Mouse (Mus musculus): ENCODE data around the gene Kcnb1.

DNA sequence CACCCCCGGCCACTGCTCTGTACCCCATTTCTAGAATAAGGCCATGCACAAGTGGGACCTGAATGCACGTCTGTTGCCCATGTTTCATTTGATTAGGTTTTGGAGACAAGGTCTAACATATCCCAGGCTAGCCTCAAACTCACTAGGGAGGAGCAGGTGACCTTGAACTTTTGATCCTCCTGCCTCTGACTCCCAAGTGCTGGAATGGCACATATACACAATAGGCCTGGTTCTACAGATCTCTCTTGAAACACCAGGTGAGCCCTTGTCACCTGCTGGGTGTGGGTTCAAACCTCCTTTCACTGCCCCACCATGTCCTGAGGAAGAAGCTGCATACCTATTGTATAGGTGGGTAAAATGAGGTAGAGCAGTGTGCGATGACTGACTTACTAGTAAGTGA lies 22.1 kb upstream of the Kcnb1 start:
- TF ChIP-seq CTCF (IDR thresholded peaks at IDR 0.05; ENCODE audit: low read depth, low read length) (no peak), POLR2A (IDR thresholded peaks at IDR 0.05; ENCODE audit: borderline replicate concordance, low read depth, low read length) (no peak)
